Mouse (Mus musculus) right cerebral cortex, adult 2 months (tissue): ENCODE measurements at regions not wholly inside any gene's neighbourhood (a gene's known extent, or its start where the extent isn't known, plus 50 kb on each side); places are given as distances from the start of the nearest gene placed in this dataset.

Experiments
- DNase-seq, 2 experiments: peaks; one replicate each; pipeline ENCODE4 v3.0.0; 2021 to 2022; ENCODE audit warnings: low spot score in 2 of 2

DNA sequence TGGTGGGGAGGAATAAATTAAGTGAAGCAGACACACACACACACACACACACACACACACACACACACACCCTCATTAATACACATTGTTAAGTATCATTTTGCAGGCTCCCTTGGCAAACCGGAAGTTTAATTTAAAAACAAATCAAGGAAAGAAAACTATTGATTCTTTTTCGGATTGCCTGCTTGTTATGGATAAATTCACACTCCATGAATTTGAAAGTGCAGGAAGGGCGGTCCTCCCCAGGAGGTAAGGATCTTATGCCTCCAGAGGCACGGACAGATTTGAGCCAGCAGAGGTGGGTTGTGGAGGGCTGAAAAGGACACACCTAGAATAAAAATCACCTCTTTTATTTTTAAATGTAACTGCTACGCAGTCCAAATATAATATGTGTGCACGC, 156.2 kb upstream of the Gm15217 start:
- no peak for DNase-seq

DNA sequence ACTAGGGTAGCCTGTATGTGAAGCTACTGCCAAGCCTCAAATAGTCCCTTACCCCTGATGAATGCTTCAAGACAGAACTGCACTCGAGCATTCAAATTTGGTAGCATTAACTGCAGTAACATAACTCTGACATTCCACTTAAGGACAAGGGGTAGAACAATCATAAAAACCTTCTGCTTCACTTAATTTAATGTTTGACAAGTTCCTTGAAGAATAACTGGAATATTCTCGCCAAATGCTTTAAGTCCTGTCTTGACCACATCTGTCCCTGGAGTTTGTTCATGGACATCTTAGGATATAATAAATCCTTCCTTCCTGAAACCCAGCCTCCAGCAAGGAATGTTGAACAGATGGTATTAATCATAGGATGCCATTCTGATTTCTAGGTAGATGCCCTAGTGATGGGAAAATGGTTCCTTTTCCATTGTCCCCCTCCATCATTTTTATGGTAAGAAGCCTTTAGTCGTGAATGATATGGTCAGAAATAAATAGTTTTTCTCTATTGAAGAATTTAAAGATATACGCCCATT, 154.7 kb upstream of the Gm15217 start:
- DNase-seq: no peak

DNA sequence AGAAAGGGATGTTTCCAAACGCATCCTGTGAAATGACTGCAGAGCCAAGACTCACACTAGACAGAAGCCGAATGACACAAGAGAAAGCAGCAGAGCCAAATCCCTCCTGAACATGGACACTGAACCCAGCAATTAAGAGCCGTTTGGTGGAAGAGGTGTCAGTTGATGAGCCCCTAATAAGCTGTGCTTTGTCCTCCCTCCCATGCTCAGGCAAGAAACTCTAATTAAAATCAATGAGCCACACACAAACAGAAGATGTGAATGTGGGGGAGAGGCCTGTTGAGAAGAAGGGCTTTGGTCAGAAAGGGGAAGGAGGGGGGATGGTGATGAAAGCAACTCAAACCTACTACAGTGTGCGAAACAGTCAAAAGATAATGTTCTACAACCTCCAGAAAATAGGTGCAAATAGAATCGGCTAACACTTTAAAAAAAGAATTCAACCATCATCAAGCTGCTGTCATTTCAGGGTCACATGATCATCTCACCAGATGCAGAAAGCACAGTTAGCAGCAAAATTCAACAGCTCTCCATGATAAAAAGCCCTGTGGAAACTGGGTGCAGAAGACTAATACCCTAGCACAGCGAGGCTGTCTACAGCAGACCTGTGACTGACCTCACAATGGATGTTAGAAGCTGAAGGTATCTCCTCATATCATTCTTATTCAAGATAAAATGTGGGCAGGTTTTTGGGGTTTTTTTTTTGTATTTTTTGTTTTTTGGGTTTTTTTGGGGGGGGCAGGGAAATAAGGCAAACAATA, 153.2 kb upstream of the Gm15217 start:
- no peak for DNase-seq

DNA sequence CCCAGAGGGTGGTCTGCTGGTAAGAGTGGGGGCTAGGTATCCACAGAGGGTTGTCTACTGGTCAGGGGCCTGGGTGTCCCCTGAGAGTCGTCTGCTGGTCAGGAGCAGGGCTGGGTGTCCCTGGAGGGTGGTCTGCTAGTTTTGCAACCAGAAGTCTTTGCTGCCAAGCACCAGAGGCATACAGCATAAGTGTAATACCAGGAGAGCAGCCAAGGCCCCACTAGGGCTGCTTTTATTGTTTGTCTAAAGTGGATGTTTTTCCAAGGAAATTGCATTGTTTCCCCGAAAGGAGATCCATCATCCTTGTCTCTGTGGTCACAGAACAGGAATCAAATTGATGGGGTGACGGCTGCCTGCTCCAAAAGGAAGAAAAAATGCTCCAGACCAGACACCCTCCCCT, 145.2 kb upstream of the Gm15217 start:
- DNase-seq: no peak

DNA sequence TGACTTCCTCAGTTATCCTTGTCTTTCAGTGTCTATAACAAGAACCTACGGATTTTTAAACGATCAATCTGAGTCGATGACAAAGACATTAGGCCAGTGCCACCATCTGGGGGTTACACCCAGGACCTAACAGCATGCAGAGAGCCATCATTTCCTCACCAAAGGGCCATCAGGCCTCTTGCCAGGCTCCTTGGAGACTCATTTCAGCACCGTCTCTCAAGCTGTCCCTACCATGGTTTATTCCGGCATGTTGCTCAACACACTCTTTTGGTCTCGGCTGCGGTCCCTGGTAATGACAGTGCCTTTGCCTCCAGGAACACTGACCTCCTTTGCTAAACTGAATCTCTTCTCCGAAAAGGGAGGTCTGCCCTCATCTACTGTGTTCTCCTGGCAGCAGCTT, 144.4 kb upstream of the Gm15217 start:
- DNase-seq: no peak

DNA sequence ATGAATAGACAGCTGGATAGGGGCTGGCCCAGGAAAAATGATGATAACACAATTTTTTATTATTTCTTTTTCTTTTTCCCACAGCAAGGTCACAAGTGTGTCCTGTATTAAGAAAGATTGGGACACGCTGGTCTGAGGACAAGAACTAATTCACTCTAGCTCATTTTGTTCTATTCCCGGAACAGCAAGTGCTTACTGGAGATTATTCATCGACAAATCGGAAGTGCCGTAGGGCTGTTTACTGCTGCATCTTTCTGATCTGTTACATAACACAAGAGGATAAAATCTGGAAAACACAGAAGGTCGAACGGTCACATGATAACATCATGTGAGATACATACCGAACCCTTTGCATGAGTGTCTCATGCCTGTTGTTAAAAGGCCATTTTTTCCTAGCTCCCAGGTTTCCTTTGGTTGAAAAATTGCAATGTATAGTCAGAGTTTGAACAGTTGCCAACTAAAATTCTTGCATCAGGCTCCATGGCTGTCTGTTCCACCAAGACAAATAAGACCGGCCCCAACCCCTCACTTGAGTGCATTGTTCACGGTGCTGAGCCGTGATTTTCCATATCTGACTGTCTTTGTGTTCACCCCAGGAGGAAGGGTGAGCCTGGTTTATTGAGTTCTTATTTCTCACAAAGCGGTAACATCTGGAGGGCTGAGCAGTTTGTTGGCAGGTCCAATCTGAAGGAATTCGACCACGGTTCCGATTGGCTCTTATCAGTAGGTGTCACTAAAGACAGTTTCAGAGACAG, 139.0 kb upstream of the Gm15217 start:
- no peak for DNase-seq

DNA sequence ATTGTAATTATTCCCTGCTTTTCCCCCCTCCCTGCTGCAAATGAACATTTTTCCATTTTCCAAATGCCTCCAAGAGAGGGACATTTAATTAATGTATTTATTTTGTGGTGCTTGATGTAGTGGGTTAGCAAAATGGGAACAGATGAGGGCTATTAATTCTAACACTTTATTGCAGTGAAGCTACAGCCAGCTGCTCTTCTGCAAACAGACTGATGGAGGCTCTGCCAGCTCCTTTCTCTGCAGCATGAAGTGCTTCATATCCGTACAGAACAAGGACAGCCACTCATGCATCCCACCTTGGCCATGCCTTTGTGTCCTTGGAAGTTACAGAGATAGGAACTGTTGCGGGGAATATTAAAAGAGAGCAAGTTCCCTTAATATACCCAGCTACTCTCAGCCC, 138.3 kb upstream of the Gm15217 start:
- no peak for DNase-seq

DNA sequence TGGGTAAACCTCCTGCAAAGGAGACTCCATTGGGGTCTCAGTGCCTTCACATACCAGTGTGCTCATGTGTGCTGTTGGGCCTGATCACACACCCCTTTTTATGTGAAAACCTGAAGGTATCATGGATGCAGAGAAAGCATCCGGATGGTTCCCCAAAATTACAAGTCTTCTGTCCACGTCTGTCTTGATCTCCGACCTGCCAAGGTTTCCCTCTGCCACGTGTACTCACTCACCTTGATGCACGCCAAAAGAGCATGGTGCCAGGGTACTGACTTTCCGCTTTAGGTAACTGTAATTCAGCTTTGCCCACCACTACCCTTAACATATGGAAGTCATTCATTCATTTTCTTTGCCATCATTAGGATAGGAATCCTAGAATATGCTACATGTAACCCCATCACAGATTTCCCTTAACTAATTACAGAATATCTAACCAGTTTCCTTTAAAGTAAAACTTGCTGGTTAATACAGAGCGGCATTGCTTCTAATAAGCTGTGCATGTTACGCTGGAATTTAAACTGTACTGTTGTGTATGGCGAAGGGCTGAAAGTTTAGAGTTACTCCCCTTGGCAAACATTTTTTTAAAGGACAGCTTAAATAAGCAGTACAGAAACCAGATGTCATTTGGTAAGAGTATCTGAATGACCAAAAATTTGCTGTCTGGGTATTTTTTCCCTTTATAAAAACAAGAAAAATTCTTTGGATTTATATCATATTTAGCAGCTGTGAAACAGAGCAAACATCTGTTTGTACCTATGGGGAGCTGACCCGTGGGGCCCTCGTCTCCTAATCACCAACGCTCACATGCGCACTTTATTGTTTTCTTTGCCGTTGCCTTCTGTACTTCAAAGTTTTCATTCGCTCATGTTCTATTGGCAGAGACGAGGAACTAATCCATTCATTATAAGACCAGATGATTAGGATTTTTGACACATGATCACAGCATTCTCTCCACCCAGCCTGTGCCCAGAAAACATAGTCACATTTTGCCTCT, 131.4 kb upstream of the Gm15217 start:
- DNase-seq: no peak

DNA sequence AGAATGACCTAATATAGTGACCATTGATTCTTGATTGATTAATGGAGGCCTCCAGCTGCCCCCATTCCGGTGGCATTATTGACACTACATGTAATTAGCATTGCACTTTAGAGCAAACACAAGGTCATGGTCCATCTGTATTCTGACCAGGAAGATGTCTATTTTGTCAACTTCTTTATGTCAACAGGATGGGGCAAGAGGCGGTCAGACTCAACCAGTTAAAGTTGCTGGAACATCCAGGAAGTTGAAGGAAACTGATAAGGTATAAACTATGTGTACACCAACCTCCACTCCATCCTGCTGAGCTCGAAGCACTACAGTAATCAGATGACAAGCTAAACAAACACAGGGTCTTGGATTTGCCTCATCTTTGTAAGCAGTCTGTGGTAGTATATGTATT, 130.1 kb upstream of the Gm15217 start:
- no peak for DNase-seq

DNA sequence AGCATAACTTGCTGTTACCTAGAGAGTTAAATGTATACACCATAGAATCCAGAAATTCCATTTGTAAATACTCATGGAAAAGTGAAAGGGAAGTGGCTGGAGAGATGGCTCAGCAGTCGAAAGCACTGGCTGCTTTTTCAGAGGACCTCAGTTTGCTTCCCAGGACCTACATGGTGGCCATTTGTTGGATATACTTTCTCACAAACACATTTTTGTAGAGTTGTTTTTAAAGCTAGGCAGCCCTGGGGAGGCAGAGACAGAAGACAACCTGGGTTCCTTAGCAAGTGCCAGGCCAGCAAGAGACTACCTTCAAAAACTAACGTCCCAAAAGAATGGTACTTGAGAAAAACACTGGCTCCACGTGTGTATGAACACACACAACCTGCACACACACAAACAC, 124.0 kb upstream of the Gm15217 start:
- DNase-seq: no peak

DNA sequence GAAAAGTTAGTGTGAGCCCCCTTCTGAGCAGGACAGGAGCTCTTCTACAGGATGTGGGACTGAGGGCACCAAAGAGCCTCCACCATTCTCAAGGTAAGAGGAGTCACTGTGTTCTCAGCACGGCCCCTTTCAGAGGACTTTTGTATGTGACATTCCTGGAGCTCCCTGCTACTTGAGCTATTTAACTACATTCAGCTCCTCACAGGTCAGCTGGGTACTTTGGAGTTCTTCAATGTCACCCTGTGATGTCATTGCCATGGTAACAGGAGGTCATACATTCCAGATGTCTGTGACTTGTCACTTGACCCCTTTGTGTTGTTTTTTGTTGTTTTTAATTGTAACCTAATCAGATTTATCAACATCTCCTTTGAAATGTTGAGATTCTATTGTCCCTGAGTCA, 122.9 kb upstream of the Gm15217 start:
- DNase-seq: no peak

DNA sequence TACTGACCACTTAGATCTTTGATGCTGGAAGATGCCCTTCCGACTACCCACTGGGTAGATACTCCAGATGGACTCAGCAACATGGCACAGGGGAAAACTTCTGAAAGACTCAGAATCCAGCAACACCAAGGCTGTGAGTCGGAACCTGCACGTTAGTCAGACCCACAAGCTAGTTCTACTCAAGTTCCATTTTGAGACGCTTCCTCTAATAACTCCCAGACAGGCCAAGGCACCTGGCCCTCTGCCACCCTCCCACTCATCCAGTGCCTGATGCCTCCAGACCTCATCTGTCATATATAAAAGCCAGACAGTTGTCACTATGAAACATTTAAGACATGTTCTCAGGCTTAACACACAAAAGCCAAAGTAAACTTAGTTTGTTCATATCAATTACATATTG, 121.9 kb upstream of the Gm15217 start:
- no peak for DNase-seq

DNA sequence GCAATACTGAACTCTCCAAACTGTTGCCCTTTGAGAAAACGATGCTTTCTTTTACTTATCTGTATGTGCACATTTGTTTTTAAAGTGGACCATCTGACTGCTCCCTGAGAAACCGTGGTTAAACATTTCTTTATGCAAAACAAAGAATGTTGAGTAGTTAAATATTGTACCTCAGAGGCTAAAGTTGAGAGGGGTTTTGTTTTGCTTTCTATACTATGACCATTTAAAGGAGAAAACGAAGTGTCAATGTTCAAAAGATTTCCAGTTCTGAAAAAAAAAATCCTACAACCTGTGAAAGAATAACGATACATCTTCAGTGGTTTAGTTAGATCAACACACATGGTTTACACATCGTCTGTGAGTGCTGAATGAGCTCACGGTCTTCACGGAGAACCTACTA, 120.7 kb upstream of the Gm15217 start:
- no peak for DNase-seq

DNA sequence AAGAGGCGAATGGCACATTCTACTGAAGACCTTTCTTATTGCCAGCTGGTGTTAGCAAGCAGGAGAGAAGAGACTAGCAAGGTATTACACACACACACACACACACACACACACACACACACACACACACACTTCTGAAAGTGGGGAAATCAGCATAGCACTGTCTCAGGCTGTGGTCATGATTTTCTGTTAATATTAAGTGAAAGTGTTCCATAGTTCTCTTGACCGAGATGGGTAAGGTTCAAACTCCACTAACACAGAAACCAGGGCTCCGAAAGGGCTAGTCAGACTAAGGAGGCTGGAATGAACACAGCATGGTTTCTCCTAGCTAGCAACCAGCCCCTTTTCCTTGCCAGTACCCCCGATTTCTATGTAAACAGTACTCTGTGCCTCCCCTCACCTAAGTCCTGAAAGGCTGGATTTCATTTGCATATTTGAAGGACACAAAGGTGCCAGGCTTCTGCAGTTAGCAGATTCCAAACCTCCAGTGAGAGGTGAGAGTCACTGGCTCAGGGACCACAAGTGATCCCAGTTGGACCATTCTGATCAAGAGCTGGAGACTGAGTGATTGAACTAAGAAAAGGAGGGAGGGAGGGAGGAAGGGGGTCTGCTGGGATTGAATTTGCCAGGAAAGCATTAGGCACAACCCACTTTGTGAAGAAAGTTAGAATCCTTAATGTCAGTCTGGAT, 118.8 kb upstream of the Gm15217 start:
- DNase-seq: no peak

DNA sequence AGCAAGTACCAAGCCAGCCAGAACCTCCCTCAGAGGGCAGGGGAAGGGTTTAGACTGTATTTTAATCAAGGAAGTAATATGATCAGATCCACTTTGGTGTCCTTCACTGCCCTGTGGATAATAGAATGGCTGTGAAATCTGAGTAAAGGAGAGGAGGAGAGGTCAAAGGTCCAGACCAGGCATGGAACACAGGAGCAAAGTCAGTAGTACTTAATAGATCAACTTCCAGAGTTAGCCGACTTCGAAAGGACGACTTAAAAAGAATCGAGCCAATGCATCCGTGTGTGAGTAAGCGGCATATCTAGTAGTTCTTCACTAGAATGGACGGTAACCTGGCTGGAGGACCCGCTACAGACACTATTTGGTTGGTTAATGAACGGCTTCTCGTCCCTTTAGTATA, 103.8 kb upstream of the Gm15217 start:
- no peak for DNase-seq

DNA sequence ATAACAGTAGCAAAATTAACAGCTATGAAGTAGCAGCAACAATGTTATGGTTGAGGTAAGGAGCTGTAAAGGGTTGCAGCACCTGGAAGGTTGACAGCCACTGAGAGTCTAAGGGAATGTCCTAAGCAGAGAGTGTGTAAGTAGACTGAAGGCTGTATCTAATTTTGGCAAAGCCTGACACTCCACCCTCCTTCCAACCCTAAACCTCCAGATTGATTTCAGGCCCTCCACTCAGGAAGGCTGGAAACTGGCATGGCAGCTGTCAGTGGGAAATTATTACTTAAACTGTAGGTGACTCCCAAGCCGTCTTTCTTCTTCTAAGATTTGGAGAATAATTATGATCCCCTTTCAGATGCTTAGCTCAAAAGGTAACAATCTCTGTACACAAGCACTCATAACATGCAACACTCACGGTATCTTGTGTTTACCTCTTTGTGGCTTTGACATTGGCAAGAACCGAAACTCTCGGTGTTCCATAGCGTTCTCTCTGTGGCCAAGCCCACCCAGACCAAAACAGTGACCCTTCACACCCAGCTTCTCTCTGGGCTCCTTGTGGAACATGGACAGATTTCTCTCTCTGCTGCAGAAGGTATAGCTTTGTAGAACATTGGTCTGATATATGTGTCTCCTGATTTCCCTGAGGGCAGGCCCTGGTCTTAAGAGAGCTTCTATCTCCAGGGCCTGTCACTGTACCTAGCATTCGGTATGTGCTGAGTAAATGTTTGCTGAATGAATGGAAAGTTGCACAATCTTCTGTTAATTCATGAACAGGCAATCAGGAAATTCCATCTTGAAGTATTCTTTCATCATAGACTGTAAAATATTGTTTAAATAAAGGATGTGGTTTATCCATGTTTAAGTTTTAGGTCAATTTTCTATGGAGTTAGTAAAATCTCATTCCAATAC, 102.0 kb upstream of the Gm15217 start:
- DNase-seq: no peak

DNA sequence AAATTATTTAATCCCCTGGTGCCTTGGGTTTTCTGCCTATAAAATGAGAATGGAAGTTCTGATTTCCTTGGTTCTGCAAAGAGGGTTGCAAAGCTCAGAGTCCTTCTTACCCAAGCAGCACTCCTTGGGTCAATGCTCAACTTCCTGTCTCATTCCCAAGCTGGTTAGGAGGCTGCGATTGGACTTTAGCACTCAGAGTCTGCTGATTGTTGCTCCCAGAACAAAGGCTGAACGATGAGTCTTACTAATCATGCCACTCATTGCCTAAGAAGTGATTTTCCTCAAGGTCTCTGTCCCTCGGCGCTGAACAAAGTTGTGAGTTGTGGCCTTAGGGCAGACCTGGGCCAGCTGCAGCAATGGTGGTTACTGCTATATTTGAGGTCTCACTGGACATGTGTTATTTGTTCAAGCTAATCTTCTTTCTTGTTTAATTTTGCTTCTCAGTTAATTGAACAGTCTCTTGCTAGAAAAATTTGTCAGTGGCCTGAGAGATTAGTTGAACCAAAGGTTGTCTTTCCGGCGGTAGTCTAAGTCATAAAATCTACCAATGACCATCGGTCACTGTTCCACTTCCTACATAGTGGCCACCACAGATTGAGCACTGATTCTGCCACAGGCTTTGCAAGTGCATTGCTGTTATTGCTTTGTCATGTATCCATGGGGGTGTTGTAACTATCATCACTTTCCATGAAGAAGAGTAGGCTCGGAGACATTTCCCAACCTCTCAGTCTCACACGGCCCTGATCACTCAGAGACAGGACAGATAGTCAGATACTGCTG, 101.2 kb upstream of the Gm15217 start:
- no peak for DNase-seq

DNA sequence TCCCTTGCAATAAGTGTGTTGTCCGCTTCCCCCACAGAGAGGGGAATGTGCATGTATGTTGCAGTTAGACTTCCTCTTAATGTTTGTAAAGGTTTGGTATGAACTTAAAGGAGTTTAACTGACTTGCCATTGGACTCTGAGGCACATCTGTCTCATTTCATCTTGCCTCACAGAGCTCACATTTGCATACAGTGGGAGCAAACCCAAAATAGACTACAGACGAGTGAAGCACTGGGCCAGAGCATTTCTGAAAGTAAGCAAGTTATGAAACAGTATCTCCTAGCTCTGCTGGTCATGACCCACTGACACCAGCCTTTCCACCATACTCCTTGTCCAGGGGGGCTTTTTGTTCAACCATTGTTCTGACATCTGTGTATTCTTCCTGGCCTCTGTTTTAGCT, 86.8 kb upstream of the Gm15217 start:
- DNase-seq: peak in 1 of 2 experiments; percentile 4

DNA sequence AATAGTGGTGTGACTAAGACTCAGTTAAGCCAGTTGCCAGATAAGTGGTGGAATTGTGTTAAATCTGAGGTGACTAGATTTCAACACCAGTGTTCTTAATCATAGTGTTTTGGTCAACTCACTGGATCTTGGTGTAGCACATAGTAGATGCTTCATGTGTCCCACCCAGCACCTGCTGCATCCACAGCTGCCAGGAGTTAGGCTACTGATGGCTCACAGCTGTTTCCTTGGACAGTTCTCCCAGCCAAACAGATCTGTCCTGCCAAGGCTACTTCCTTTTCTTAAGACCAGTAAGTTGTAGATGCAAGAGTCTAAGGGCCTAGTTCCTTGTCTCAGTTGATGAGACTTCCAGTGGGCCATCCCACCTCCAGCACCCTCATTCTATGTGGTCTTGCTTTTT, 82.9 kb upstream of the Gm15217 start:
- no peak for DNase-seq

DNA sequence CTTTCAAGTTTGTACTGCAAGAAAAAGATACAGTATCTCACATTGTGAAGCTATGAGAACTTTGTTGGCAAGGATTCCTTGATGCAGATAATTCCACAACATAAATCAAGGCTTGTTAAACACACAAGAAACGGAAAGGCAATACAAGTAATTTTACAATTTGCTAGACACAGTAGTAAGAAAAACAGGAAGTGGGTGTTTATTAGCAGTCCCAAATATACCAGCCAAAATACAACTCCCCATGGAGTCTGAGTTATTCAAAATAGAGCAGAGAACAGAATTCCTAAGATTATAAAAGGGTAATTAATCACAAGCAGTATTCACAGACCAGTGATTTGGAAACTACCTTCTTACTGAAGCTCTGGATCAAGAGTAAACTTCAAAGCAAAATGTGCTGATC, 78.7 kb upstream of the Gm15217 start:
- no peak for DNase-seq
